Mouse (Mus musculus): ENCODE measurements around the gene AC134908.4.

Gene AC134908.4

DNA sequence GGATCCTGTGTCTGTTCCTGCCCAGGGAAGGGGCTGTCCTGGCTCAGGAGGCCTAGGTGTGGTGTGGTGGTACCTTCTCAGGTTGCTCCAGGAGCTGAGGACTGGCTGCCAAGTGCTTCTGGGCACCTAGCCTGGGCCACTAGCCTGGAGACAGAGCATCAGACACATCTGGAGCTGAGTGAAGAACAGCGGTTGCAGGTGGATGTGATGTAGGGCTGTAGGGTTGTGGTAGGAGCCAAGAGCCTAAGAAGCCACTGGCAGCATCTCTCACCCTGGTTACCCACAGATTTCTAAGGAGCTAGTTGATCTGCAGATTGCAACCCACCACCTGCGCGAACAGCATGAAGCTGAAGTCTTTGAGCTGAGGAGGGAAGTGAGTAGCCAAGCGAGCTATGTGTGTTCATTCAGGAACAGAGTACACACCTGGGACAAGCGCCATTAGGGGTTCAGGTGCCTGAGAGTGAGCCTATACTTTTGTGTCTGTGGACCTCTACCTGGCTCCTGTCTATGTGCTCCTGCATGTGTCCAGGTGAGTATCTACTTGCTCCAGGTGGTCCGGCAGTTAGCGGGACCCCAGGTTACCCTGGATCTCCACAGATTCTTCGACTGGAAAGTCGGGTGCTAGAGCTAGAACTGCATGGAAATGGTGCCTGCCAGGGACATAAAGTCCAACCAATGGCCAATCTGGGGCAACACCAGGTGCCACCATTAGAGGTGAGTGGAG is 8.5 kb downstream of the AC134908.4 start:
- in situ Hi-C loops (cut with MboI; ENCODE audit: low pct_unique_long_range_greater_than_20kb in 1 of 2, low sequenced_read_pairs in 2 of 2, unreplicated experiment in 1 of 2) = no loop called here

DNA sequence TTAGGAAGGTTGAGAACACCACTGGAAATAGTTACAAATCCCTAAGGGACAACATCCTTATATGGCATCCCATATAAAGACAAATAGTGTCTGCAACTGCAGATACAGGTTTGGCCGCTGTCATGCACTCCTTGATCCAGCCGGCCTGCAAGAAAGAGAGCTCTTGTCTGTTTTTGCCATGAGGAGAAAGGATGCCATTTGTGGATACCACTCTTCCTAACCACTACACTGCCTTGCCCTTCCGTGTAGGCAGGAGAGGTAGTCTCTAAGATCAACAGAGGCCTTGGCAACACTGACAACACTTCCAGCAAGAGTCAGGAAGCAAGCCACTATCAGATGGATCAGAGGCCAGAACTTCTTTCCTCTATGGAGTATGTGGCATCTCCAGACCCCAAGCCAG is 9.2 kb downstream of the AC134908.4 start, which contains the start of gene Ccdc78:
TSS of gene Ccdc78 (plus strand) at position 301 of the 400 bp plus-strand sequence.
- in situ Hi-C loops (cut with MboI; ENCODE audit: low pct_unique_long_range_greater_than_20kb in 1 of 2, low sequenced_read_pairs in 2 of 2, unreplicated experiment in 1 of 2) = no loop called here

DNA sequence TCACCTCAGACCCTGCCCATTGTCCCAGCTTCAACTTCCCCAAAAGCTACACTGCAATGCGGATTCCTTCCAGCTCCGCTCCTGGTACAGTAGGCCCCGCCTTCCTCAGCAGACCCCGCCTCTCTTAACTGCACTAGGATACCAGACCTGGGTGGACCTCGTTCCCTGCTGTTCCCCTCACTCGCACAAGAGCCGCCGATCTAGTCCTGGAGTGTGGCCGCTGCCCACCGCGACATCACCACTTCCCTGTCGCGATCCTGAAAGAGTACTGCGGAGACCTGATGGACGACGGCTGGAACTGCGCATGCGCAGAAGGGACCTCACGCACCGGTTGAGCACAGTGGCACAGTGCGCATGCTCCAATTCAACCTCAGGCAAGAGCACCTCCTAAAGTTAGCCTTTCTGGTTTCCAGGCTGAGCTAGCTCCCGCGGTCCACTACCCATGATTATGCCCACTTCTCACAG is 10.1 kb downstream of the AC134908.4 start, which contains the start of gene Haghl:
TSS of gene Haghl (minus strand) at position 393 of the 465 bp plus-strand sequence.
- in situ Hi-C loops (cut with MboI; ENCODE audit: low pct_unique_long_range_greater_than_20kb in 1 of 2, low sequenced_read_pairs in 2 of 2, unreplicated experiment in 1 of 2) = no loop called here

DNA sequence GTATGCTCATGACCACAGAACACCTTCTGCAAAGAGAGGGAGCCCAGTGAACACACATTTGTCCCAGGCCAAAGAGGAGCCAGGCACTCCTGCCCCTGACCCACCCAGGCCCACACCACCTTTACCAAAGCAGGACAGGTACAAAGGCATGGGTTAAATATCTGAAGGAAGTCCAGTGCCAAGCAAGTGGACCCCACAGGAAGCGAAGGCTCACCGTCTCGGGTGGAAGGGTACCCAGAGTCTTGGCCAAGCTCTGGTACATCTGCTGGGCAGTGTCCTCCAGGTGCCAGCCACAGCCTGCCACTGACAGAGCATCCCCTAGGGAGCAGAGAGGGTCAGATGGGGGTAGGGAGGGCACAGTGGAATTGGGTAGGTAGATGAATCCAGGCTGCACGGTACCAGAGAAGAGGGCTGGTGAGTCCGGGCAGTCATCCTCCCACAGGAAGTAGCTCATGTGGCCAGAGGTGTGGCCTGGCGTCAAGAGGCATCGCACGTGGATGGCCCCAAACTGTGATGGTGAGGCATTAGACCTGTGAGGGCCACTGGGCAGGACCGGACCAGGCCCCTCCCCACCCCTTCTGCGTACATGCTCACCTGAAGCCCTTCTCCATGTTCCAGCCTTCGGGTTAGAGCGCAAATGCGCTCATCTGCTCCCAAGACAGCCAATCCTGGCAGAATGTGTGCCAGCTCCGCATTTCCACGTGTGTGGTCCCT is 11.4 kb downstream of the AC134908.4 start:
- in situ Hi-C loops (cut with MboI; ENCODE audit: low pct_unique_long_range_greater_than_20kb in 1 of 2, low sequenced_read_pairs in 2 of 2, unreplicated experiment in 1 of 2) = no loop called here

DNA sequence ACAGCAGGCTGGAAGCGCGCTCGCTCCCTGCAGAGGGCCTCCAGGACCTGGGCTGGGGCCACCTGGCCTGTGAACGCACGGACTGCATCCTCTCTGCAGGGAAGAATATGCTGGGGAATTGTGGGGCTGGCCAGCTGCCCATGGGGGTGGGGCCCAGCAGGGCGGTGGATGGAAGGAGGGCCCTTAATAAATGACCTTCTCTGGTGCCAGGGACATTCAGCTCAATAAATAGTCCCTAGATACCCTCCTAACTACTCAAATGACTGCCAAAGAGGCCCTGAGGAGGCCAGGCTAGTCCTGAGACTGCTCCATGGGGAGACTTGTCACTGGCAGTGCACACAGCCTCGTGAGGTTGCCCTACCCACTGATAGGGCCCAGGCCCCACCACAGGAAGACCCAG is 12.4 kb downstream of the AC134908.4 start:
- in situ Hi-C loops (cut with MboI; ENCODE audit: low pct_unique_long_range_greater_than_20kb in 1 of 2, low sequenced_read_pairs in 2 of 2, unreplicated experiment in 1 of 2) = no loop called here

DNA sequence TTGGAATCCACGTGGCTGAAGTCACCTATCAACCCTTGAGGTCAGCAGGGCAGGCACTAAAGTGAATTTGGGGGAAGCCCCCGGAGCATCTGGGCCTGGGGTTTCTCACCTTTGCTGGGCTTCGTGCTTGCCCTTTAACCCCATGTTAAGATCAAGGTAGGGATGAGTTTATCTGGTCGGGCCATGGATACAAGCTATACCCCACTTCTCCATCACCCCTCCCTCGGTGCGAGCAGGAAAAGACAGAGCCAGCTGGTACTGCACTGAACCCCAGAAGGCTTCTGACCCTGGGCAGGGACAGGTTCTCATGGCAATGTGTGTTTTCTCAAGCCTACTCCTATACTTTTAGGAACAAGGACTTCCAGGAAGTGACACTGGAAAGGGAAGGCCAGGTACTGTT is 14.1 kb downstream of the AC134908.4 start:
- in situ Hi-C loops (cut with MboI; ENCODE audit: low pct_unique_long_range_greater_than_20kb in 1 of 2, low sequenced_read_pairs in 2 of 2, unreplicated experiment in 1 of 2) = no loop called here

DNA sequence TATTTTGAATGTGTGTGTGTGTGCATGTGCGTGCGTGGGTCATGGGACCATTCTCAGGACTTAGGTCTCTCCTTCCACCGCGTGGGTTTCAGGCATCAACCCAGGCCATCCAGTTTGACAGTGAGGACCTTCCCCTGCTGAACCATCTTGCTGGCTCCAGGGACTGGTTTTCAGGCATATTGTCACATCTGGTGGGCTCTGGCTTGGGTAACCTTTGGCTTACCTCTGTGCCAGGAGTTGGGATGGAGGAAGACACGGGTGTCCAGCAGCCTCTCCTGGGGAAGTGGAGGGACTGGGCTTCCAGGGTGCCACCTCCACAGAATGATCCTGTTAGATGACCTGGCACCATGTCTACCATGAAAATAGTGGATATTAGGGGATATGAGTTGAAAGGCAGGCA is 17.5 kb downstream of the AC134908.4 start:
- in situ Hi-C loops (cut with MboI; ENCODE audit: low pct_unique_long_range_greater_than_20kb in 1 of 2, low sequenced_read_pairs in 2 of 2, unreplicated experiment in 1 of 2) = no loop called here

DNA sequence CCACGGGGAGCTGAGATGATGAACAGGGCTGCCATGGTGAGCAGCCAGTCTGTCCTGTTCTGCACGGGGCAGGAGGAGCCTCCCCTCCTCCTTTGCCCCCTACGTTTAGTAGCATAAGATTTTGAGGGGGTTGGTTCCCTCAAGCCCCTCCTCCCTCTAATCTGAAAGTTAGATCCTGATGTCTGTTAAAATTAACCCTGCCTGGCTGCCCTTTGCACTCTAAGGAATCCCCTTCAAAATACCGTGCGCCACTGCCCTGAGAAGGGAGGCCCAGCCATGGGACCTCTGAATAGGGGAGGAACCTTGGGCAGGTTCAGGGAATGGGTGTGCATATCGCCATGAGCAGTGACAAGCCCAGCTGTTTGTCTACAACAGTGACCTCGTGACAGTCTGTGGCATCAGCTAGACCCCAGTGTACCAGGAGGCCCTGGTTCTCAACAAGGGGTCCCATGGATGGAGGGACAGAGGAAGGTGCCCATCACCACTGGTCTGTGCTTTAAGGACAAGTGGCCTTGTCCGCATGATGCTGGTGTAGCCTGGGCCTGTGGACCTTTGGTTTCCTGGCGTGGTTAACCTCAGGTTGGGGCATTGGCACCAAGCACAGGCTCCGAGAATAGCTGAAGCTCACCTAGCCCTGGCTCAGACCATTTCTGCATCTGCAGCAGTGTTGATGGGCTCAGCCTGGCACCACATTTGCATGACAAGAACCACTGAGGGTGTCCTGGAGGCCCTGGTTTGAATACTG is 20.0 kb downstream of the AC134908.4 start:
- in situ Hi-C loops (cut with MboI; ENCODE audit: low pct_unique_long_range_greater_than_20kb in 1 of 2, low sequenced_read_pairs in 2 of 2, unreplicated experiment in 1 of 2) = no loop called here

DNA sequence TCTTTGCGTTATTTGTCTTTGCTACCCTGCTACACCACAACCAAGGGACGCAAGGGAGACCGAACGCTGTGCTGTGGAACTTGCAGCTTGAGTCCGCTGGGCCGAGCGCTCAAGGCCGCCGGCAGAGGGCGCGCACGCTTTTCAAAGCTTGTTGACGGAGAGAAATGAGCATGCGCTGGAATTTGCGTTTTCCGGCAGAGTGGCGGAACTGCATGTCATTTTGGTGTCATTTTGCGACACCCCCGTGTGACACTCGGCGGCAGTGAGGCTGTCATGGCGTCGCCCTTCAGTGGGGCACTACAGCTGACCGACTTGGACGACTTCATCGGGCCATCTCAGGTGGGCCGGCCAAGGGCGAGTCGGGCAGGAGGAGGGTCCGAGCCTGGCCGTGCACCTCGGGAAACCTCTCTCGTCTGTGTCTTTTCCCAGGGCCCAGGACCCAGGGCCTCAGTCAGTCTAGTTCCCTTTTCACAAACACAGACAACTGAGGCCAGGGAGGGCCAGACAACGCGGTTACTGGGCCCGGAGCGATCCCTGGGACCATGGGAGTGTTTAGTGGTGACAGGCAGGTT is 21.8 kb downstream of the AC134908.4 start, which contains the start of gene Narfl:
TSS of gene Narfl (plus strand) at position 228 of the 572 bp plus-strand sequence.
- in situ Hi-C loops (cut with MboI; ENCODE audit: low pct_unique_long_range_greater_than_20kb in 1 of 2, low sequenced_read_pairs in 2 of 2, unreplicated experiment in 1 of 2) = no loop called here

DNA sequence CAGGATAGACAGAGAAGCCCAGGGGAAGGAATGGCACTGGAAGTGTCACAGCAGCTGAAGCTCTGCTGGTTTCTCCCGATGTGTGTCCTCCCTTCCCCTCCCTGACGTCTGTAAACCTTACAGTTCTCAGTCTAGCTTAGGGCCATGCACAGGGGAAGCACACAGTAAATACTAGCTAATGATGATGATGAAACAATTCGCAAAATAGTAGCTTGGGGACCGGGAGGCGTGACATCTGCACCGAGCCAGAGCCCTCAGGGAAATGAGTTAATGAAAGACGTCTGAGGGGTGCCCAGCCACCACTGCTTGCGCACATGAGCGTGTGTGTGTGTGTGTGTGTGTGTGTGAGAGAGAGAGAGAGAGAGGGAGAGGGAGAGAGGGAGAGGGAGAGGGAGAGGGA is 26.1 kb downstream of the AC134908.4 start:
- in situ Hi-C loops (cut with MboI; ENCODE audit: low pct_unique_long_range_greater_than_20kb in 1 of 2, low sequenced_read_pairs in 2 of 2, unreplicated experiment in 1 of 2) = loop anchor here in 1 of 2 experiments (5.0 kb wide), 1 partner anchor 37 kb away; no protein-coding TSS in a partner anchor

DNA sequence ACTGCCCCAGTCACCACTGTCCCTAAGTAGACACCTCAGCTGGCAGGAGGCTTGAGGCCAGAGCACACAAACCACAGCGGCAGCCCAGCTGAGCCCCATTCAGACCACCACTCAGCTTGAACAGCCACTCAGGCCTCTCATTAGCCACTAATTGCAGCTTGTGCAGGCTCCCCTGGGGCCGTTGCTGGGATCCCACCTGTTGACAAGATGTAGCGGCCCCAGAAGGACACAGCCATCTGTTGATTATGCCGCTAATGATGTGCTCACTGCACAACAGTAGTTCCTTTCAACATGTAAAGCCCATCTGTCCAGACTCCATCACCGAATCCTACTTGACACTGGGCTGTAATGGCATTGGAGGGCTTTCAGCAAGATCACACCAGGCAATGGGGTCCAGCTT is 29.6 kb downstream of the AC134908.4 start:
- in situ Hi-C loops (cut with MboI; ENCODE audit: low pct_unique_long_range_greater_than_20kb in 1 of 2, low sequenced_read_pairs in 2 of 2, unreplicated experiment in 1 of 2) = loop anchor here in 1 of 2 experiments (5.0 kb wide), 1 partner anchor 34 kb away; no protein-coding TSS in a partner anchor

DNA sequence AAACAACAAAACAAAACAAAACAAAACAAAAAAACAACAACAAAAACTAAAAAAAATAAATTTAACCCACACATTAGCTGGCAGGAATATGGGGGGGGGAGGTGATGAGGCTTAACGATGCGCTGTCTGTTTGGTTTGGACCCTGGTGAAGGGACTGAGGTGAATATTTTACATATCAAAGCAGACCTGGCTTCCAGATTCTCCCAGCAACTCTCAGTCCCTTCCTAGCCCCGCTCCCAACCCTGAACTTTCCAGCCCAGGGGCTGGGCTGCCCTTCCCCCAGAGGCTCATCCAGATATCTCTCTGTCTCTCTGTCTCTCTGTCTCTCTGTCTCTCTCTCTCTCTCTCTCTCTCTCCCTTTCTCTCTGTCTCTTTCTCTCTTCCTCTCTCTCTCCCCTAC is 32.9 kb downstream of the AC134908.4 start:
- in situ Hi-C loops (cut with MboI; ENCODE audit: low pct_unique_long_range_greater_than_20kb in 1 of 2, low sequenced_read_pairs in 2 of 2, unreplicated experiment in 1 of 2) = no loop called here

DNA sequence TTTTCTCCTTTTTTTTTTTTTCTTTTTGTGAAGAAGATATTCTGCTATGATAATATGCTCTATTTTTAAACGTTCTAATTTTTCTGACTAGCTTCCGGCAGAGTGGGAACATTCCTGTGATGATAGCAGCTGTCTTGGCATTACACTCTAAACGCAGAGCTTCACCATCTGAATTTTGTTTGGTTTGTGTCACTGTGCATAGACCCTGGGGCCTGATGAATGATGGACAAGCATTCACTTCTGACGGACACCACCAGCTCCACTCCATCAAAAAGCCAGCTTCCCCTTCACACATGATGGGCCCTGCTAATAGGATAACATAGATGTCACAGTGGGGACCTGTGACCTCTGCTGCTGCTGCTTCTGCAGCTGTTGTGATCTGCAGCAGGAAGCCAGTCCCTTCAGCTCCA is 33.9 kb downstream of the AC134908.4 start:
- in situ Hi-C loops (cut with MboI; ENCODE audit: low pct_unique_long_range_greater_than_20kb in 1 of 2, low sequenced_read_pairs in 2 of 2, unreplicated experiment in 1 of 2) = no loop called here

DNA sequence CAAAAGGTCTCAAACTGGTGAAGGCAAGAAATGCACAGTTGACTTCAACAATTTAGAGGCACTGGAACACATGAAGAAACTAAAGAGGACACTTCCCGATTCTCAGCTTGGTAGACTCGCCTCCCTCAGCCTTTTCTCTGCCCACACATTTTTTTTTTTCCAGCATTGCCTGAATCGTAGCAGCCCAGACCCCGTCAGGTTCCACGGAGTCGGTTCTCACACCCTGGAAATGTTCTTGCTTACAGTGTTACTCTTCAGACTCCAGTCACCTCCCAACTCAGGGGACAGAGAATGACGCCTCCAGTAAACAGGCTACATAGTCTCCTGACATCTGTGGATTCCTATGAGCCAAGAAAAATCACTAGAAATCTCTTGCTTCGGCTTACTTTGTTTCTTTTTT is 35.3 kb downstream of the AC134908.4 start:
- in situ Hi-C loops (cut with MboI; ENCODE audit: low pct_unique_long_range_greater_than_20kb in 1 of 2, low sequenced_read_pairs in 2 of 2, unreplicated experiment in 1 of 2) = no loop called here

DNA sequence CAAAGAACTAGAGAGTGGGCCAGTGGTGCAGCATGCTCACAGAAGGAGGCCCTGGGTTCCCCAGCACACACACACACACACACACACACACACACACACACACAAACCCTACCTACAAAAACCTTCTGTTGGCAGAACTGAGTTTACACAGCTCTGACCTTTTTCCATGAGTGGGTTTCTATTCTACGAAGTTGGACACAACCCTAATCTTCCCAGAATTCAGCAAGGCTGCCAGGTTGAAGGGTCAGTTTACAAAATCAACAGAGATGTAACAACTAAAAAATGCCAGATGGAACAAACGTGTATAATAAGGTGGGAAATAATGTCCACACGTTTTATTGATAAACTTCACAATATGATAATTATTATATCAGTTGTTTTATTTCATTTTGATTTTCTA is 37.8 kb downstream of the AC134908.4 start:
- in situ Hi-C loops (cut with MboI; ENCODE audit: low pct_unique_long_range_greater_than_20kb in 1 of 2, low sequenced_read_pairs in 2 of 2, unreplicated experiment in 1 of 2) = no loop called here

DNA sequence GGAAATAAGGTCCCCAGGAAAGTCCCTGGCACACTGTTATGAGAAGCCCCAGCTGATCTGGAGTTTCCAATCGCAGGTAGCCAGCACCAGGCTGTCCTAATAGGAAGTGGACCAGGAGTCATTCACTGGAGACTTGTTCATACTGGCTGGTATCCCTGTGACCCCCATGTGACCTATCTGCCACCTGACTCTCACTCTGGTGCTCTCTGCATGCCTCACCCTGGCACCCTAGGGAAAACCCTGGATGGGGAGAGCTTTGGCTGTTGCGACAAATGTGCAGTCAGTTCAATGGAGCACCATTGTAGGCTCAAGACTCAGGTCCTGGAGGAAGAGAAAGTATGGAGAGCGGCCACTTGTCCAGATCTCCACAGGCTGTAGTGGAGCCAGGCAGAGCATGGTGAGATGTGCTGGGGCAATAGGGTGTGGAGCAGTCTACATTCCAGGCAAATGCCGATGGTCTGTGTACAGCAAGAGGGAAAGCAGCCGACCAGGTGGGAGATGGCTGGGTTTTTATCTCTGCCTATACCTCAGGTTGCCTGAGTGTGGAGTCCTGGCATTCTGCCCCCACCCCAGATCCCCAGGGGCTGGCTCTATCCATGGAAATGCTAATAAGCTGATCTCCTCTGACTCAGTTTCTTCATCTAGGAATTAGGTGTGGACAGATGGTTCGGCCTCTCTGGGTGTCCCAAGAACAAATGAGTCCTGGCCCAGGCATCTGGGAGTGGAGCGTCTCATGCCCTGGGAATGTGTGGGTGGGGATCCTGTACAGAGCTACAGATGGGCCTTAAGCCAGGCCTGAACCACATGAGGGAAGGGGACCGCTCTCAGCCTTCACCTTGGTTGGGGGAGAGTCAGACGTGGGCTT is 38.8 kb downstream of the AC134908.4 start:
- in situ Hi-C loops (cut with MboI; ENCODE audit: low pct_unique_long_range_greater_than_20kb in 1 of 2, low sequenced_read_pairs in 2 of 2, unreplicated experiment in 1 of 2) = no loop called here

DNA sequence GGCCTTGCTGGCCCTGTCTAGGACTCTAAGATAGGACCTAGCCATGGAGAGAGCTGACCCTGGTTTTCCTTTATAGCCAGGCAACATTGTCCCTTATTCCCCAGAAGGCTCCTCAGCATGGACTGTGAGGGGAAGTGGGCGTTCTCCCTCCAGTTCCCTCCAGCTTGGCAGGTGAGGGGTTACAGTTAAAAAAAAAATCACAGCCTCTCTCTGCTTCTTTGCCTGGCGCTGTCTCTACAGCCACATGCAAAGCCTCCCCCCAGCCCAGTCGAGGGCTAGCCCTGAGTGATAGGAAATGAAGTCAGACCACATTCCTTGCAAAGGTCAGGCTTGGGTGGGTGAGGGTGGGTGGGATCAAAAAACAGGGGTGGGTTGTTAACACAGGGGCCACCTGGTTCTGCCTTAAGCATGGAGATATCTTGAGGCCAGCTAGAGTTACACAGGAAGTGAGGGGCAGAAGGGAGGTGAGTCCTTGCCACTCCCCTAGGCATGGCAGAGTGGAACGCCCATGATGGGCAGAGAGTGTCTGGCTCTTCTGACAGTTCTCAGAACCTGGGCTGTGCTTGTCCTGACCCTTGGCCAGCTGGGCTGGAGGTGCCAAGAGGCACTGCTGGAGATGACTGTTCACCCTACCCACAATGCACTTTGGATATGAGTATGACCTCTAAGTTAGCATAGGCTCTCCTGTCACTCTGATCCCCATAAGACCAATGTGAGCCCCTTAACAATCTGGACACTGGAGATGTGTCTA is 39.7 kb downstream of the AC134908.4 start:
- in situ Hi-C loops (cut with MboI; ENCODE audit: low pct_unique_long_range_greater_than_20kb in 1 of 2, low sequenced_read_pairs in 2 of 2, unreplicated experiment in 1 of 2) = no loop called here
